8 mouse cellular contexts compared by ENCODE assay signal in genomic region chr7:102512814-102513435, GRCm38 (mm10). TPM values are rescaled to one million over a fixed set of nuclear protein-coding genes. Genes with fewer than 3 reads are reported as not detected.
A peak's percentile ranks its signal among the peaks of the same experiment; 100 is the strongest.
DNase-seq lines count a peak whose midpoint lies in the region; ATAC-seq and TF ChIP-seq lines count a peak whose summit lies in the region.

No protein-coding gene starts in this region.

- H3K27me3 ChIP-seq in G1E (ENCODE audit: insufficient read depth, low read length), result peaks cover 21% of the 10 kb centered on the region
- peaks cover 11% of the 10 kb centered on the region for H3K27me3 ChIP-seq in forebrain, embryonic 15.5 days
- H3K27me3 ChIP-seq in liver, postnatal 0 days (ENCODE audit: insufficient read depth, low read length), result 0 out of 2 replicates have a peak, but pooled peaks cover 5% of the 10 kb centered on the region
- no peaks in the 10 kb centered on the region; the same call in 1 of the 2 replicates for H3K27me3 ChIP-seq in neural tube, embryonic 14.5 days (ENCODE audit: control insufficient read depth, insufficient read depth, low read length)
- no peaks in the 10 kb centered on the region for H3K27me3 ChIP-seq in testis, adult 2 months (ENCODE audit: control insufficient read depth, insufficient read depth, low read length)

- peak; percentile 49; the same call in 1 of the 2 replicates for TF ChIP-seq CTCF in G1E (IDR thresholded peaks at IDR 0.05; ENCODE audit: low read depth, low read length)
- TF ChIP-seq CTCF in liver, postnatal 0 days (IDR thresholded peaks at IDR 0.05; ENCODE audit: low read depth), result peak; percentile 89
- TF ChIP-seq CTCF in testis, adult 2 months (IDR thresholded peaks at IDR 0.05; ENCODE audit: control insufficient read depth, insufficient read depth, insufficient replicate concordance, low read depth, low read length), result peak; percentile 71

- H3K4me2 ChIP-seq in forebrain, embryonic 15.5 days (replicated peaks), result peak overlapping the region; percentile 96
- H3K4me2 ChIP-seq in liver, postnatal 0 days (ENCODE audit: low read depth, low read length), result peak overlapping the region; percentile 74
- H3K4me2 ChIP-seq in neural tube, embryonic 14.5 days (ENCODE audit: low read depth, low read length), result peak overlapping the region; percentile 79

- no peaks in the 10 kb centered on the region for H3K9me3 ChIP-seq in G1E (replicated peaks)
- H3K9me3 ChIP-seq in forebrain, embryonic 15.5 days, result no peaks in the 10 kb centered on the region
- H3K9me3 ChIP-seq in liver, postnatal 0 days (ENCODE audit: low read length), result no peaks in the 10 kb centered on the region
- no peaks in the 10 kb centered on the region for H3K9me3 ChIP-seq in neural tube, embryonic 14.5 days (ENCODE audit: control insufficient read depth, low read length)

- H3K9ac ChIP-seq in forebrain, embryonic 15.5 days (replicated peaks), result peak overlapping the region; percentile 88
- H3K9ac ChIP-seq in liver, postnatal 0 days (replicated peaks), result peak overlapping the region; percentile 19
- H3K9ac ChIP-seq in neural tube, embryonic 14.5 days (replicated peaks; ENCODE audit: low read depth, low read length), result peak overlapping the region; percentile 77

- no peaks in the 10 kb centered on the region for H3K36me3 ChIP-seq in G1E (replicated peaks)
- H3K36me3 ChIP-seq in forebrain, embryonic 15.5 days, result no peaks in the 10 kb centered on the region
- H3K36me3 ChIP-seq in liver, postnatal 0 days (replicated peaks; ENCODE audit: insufficient read depth, low read length), result no peaks in the 10 kb centered on the region
- no peaks in the 10 kb centered on the region for H3K36me3 ChIP-seq in neural tube, embryonic 14.5 days (ENCODE audit: control insufficient read depth, insufficient read depth, low read length)
- H3K36me3 ChIP-seq in testis, adult 2 months (ENCODE audit: control insufficient read depth, insufficient read depth, low read length), result no peaks in the 10 kb centered on the region

- H3K4me3 ChIP-seq in G1E (ENCODE audit: low read depth, low read length), result peak overlapping the region; percentile 53; the same call in 1 of the 2 replicates
- H3K4me3 ChIP-seq in forebrain, embryonic 15.5 days, result peak overlapping the region; percentile 60
- peak overlapping the region; percentile 41 for H3K4me3 ChIP-seq in liver, postnatal 0 days (ENCODE audit: low read depth, low read length)
- H3K4me3 ChIP-seq in neural tube, embryonic 14.5 days (ENCODE audit: low read depth, low read length), result peak overlapping the region; percentile 47
- H3K4me3 ChIP-seq in testis, adult 2 months (ENCODE audit: control insufficient read depth, low read depth, low read length), result peak overlapping the region; percentile 27

- TF ChIP-seq EP300 in liver, postnatal 0 days (IDR thresholded peaks at IDR 0.05; ENCODE audit: low read depth), result no peak

- H3K27ac ChIP-seq in forebrain, embryonic 15.5 days (replicated peaks), result no peak overlapping the region
- no peak overlapping the region for H3K27ac ChIP-seq in liver, postnatal 0 days (ENCODE audit: low read depth)
- H3K27ac ChIP-seq in neural tube, embryonic 14.5 days (ENCODE audit: low read depth, low read length), result no peak overlapping the region
- H3K27ac ChIP-seq in testis, adult 2 months (ENCODE audit: control insufficient read depth, insufficient read depth, low read depth, low read length), result no peak overlapping the region

- WGBS in forebrain, embryonic 15.5 days, result under 1% methylated on average over 54 of the region's 54 CpGs
- 2% methylated on average over 51 of the region's 54 CpGs for WGBS in liver, postnatal 0 days (ENCODE audit: insufficient replicate concordance)
- WGBS in neural tube, embryonic 14.5 days, result under 1% methylated on average over 54 of the region's 54 CpGs

- intact Hi-C loops in heart, postnatal 25 days (cut with DNase I), result loop anchor here (1.0 to 5.0 kb wide), 3 partner anchors 124 to 406 kb away; no protein-coding TSS in a partner anchor

- TF ChIP-seq POLR2A in testis, adult 2 months (IDR thresholded peaks at IDR 0.05; ENCODE audit: control insufficient read depth, low read depth, low read length), result no peak

- no peak for ATAC-seq in G1E (ENCODE audit: extremely low read depth, insufficient number of reproducible peaks, low FRiP score, poor library complexity, severe bottlenecking)
- ATAC-seq in forebrain, embryonic 15.5 days (replicated peaks), result peak; percentile 96
- ATAC-seq in liver, postnatal 0 days, result peak; percentile 90
- ATAC-seq in neural tube, embryonic 14.5 days (ENCODE audit: low read depth), result peak; percentile 98

- DNase-seq in G1E (ENCODE audit: low spot score), result peak; percentile 61
- DNase-seq in cerebellum, adult 11-12 months, result peak; percentile 75
- peak; percentile 58 for DNase-seq in heart, postnatal 25 days (ENCODE audit: low spot score)
- peak; percentile 86 for DNase-seq in layer of hippocampus, adult 11-12 months (ENCODE audit: low spot score)
- peak; percentile 90 for DNase-seq in liver, postnatal 0 days

- peaks cover 15% of the 10 kb centered on the region for H3K4me1 ChIP-seq in G1E (ENCODE audit: insufficient read depth, low read depth, low read length)
- H3K4me1 ChIP-seq in forebrain, embryonic 15.5 days, result peaks cover 19% of the 10 kb centered on the region
- no peaks in the 10 kb centered on the region for H3K4me1 ChIP-seq in liver, postnatal 0 days (ENCODE audit: insufficient read depth)
- no peaks in the 10 kb centered on the region for H3K4me1 ChIP-seq in neural tube, embryonic 14.5 days (ENCODE audit: control insufficient read depth, insufficient read depth, low read length)
- peaks cover 5% of the 10 kb centered on the region for H3K4me1 ChIP-seq in testis, adult 2 months (ENCODE audit: control insufficient read depth, insufficient read depth, low read length)

RNA-seq across cellular contexts. Expression of gene Olfr545, which starts 13.6 kb away (rescaled TPM):
- total RNA-seq in G1E (2014; fragmentation: Nextera tagmentation), result not detected in 2 replicates
- total RNA-seq in G1E (2017), result 0.05 TPM in 1 of 2 replicates, not detected in the other
- not detected in 2 replicates for polyA plus RNA-seq in G1E (2012)
- 0.05 and 0.15 TPM in 2 replicates for polyA plus RNA-seq in forebrain, embryonic 15.5 days (2015; fragmentation: Nextera tagmentation; extraction: Ambion mirVana)
- not detected for total RNA-seq in heart, postnatal 25 days (2021)
- polyA plus RNA-seq in liver, postnatal 0 days (2015; fragmentation: Nextera tagmentation; extraction: Ambion mirVana), result not detected in 2 replicates
- 0.19 and 0.37 TPM in 2 replicates for polyA plus RNA-seq in neural tube, embryonic 14.5 days (2014; fragmentation: Nextera tagmentation; extraction: Ambion mirVana)
- polyA plus RNA-seq in testis, adult 2 months (2012; rRNA removed), result not detected in 2 replicates

RNA-seq across cellular contexts. Expression of gene Olfr547, which starts 21.6 kb away (rescaled TPM):
- total RNA-seq in G1E (2014; fragmentation: Nextera tagmentation) (not detected in 2 replicates), G1E (2017) (not detected in 2 replicates)
- polyA plus RNA-seq in G1E (2012), result not detected in 2 replicates
- polyA plus RNA-seq in forebrain, embryonic 15.5 days (2015; fragmentation: Nextera tagmentation; extraction: Ambion mirVana), result not detected in 2 replicates
- total RNA-seq in heart, postnatal 25 days (2021), result not detected
- polyA plus RNA-seq in liver, postnatal 0 days (2015; fragmentation: Nextera tagmentation; extraction: Ambion mirVana), result not detected in 2 replicates
- not detected in 2 replicates for polyA plus RNA-seq in neural tube, embryonic 14.5 days (2014; fragmentation: Nextera tagmentation; extraction: Ambion mirVana)
- not detected in 2 replicates for polyA plus RNA-seq in testis, adult 2 months (2012; rRNA removed)

RNA-seq across cellular contexts. Expression of gene Olfr544, which starts 24.8 kb away (rescaled TPM):
- total RNA-seq in G1E (2014; fragmentation: Nextera tagmentation) (not detected in 2 replicates), G1E (2017) (0.12 TPM in 1 of 2 replicates, not detected in the other)
- not detected in 2 replicates for polyA plus RNA-seq in G1E (2012)
- polyA plus RNA-seq in forebrain, embryonic 15.5 days (2015; fragmentation: Nextera tagmentation; extraction: Ambion mirVana), result 0.06 and 0.13 TPM in 2 replicates
- not detected for total RNA-seq in heart, postnatal 25 days (2021)
- polyA plus RNA-seq in liver, postnatal 0 days (2015; fragmentation: Nextera tagmentation; extraction: Ambion mirVana), result 0.04 and 0.06 TPM in 2 replicates
- 0.12 and 0.21 TPM in 2 replicates for polyA plus RNA-seq in neural tube, embryonic 14.5 days (2014; fragmentation: Nextera tagmentation; extraction: Ambion mirVana)
- polyA plus RNA-seq in testis, adult 2 months (2012; rRNA removed), result not detected in 2 replicates

RNA-seq across cellular contexts. Expression of gene Olfr548-ps1, which starts 27.8 kb away (rescaled TPM):
- total RNA-seq in G1E (2014; fragmentation: Nextera tagmentation), result not detected in 2 replicates
- under 0.01 and 0.05 TPM in 2 replicates for total RNA-seq in G1E (2017)
- polyA plus RNA-seq in G1E (2012), result not detected in 2 replicates
- polyA plus RNA-seq in forebrain, embryonic 15.5 days (2015; fragmentation: Nextera tagmentation; extraction: Ambion mirVana), result not detected in 2 replicates
- total RNA-seq in heart, postnatal 25 days (2021), result not detected
- not detected in 2 replicates for polyA plus RNA-seq in liver, postnatal 0 days (2015; fragmentation: Nextera tagmentation; extraction: Ambion mirVana)
- polyA plus RNA-seq in neural tube, embryonic 14.5 days (2014; fragmentation: Nextera tagmentation; extraction: Ambion mirVana), result not detected in 2 replicates
- not detected in 2 replicates for polyA plus RNA-seq in testis, adult 2 months (2012; rRNA removed)

RNA-seq across cellular contexts. Expression of gene Olfr543, which starts 31.4 kb away (rescaled TPM):
- total RNA-seq in G1E (2014; fragmentation: Nextera tagmentation), result not detected in 2 replicates
- total RNA-seq in G1E (2017), result 0.27 TPM in 1 of 2 replicates, not detected in the other
- not detected in 2 replicates for polyA plus RNA-seq in G1E (2012)
- 0.23 and 0.38 TPM in 2 replicates for polyA plus RNA-seq in forebrain, embryonic 15.5 days (2015; fragmentation: Nextera tagmentation; extraction: Ambion mirVana)
- total RNA-seq in heart, postnatal 25 days (2021), result not detected
- 0.12 and 0.19 TPM in 2 replicates for polyA plus RNA-seq in liver, postnatal 0 days (2015; fragmentation: Nextera tagmentation; extraction: Ambion mirVana)
- polyA plus RNA-seq in neural tube, embryonic 14.5 days (2014; fragmentation: Nextera tagmentation; extraction: Ambion mirVana), result 0.80 and 1.3 TPM in 2 replicates
- 0.12 TPM in 1 of 2 replicates, not detected in the other for polyA plus RNA-seq in testis, adult 2 months (2012; rRNA removed)

Comparison
In these comparisons a context has a peak if more than half of its experiments do, and no peak if none do; other contexts are left out.
1. H3K9ac ChIP-seq: peak in every context shown above with its lines; median percentile 88 in forebrain, embryonic 15.5 days; 77 in neural tube, embryonic 14.5 days; 19 in liver, postnatal 0 days.